Mouse (Mus musculus) left cerebral cortex, postnatal 10 days (tissue): Measurements from ENCODE around the gene Cdc42bpb. TPM values are rescaled to one million over a fixed set of nuclear protein-coding genes. Genes with fewer than 3 reads are reported as not detected.

Experiments
- DNase-seq, 2 experiments: peaks; one replicate each; pipeline ENCODE4 v3.0.0; 2021 to 2022; ENCODE audit warnings: low spot score in 2 of 2, mixed read lengths in 1 of 2; ENCODE audit errors: extremely low spot score in 1 of 2
- intact Hi-C: fragments of 180-260 bp; cut with DNase I; formaldehyde crosslinking; loops from one replicate; pipeline ENCODE4 v1.15.1; 2025
- total RNA-seq, 2 experiments: library from RNA; stranded (reverse); gene quantifications; 2 replicates each; pipeline ENCODE4 v1.2.3; 2021

The Cdc42bpb gene
- total RNA-seq, 2 experiments from 2014 or later: 167 to 169 TPM

DNA sequence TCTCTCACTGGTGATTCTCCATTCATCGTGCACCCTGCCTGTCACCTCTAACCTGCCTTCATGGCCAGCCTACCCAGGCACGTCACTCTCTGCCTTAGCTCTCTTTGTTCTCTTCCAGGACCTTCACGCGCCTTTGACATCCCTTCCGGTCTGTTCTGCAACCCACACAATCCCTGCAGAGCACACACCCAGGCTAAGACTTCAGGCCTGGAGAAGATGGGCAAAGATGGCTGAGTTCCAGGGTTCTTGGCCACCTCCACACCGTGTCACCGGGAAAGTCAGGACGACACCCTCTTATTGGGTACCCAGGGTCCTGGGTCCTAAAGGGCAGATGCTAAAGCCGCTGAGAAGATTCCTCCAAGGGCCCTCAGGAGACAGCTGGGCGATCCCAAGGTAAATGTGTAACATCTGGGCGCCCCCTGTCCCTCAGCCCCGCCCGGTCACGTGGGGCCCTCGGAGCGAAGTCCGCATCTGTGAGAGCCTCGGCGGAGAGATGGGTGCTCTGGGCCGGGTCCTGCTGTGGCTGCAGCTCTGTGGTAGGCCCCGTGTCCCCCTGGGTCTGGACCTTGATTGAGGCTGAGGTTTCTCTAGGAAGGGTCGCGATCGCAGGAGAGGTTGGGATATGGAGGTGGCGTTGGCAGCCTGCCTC lies 106.8 kb downstream of the Cdc42bpb start, which contains the start of gene Amn:
Gene Amn, plus strand, starts transcription at position 467 of the 649 bp plus-strand sequence.
- intact Hi-C loops: no loop called here

DNA sequence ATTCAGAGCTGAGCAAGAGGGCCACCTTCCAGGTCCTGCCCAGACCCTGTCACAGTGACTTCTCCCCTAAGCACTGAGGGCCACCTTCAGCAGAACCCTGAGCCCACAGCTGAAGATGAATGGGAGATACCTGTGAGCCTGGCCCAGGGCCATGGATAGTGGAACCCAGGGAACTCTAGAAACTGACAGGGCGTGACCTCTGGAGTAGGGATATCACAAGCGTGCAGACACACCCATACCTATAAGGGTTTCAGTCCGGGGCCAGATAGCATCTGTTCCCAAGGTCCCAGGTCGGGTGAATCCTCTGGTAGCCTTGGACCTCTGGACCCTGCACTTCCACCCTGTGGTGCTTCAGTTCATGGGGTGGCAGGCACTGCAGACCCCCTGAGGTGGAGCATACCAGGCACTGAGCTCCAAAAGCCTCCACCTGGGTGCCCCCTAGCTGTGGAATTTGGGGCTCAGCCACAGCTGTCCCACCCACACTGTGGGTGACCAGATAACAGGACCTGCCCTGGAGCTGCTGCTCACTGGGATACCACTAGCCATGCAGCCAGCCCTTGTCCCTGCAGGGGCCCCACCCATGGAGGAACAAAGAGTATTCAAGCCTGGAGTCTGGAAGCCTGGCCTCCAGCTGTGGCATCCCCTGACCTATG lies 109.7 kb downstream of the Cdc42bpb start:
- no peak for DNase-seq
- intact Hi-C loops: no loop called here

More for the DNA sequence above, 106.8 kb downstream of the Cdc42bpb start, which contains the start of gene Amn:
- no peak for DNase-seq

DNA sequence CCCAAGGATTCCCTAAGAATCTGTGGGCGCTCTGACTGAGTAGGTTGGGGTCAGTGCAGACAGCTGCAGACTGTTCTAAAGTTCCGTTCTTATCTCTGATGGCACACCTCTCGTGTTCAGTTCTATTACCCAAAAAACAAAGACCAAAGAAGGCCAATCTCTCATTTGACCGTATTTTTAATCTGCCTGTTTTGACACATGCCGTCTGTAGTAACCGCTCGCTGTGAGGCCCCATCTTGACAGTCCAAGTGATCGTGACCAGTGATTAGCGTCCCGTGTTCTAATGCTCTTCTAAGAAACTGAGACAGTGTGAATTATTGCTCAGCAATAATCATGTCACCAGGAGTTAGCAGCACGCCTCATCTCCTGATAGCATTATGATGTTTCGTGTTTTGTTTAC lies 110.9 kb downstream of the Cdc42bpb start:
- intact Hi-C loops: no loop called here
- DNase-seq: no peak

DNA sequence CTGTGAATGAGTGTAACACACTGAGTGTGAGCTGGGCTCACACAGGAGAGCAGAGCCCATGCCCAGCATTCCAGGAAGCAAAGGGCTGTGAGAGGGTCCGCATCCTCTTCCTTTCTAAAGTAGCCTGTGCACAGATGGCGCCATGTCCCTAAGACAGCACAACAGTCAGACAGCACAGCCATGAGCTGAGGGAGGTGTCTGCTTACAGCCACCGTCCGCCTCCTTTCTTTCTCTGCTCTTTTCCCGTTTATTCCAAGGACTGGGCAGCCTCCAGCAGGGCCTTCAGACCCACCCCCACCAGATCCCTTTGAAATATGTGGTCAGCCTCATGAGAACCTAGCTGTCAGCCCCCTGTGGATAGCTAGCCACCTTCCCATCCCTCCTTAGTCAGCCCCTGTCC lies 112.3 kb downstream of the Cdc42bpb start:
- no peak for DNase-seq
- intact Hi-C loops: no loop called here

DNA sequence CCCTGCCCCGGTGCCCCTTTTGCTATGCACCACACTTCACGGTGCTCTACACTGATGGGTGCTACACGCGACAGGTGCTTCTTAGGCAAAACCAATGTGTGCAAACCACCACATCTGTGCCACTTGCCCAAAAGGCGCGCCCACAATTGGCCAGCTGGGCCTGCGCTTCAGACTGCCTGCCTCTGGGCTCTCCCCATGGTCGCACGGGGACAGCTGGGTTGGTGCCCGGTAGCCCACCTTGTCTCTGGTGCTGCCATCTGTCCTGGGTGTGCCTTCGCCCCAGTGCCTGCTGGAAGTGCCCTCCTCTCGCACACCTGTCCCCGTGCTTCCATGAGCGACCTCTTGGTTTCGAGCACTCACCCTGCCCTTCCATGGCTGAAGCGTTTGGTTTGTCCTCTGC lies 113.9 kb downstream of the Cdc42bpb start:
- DNase-seq: no peak
- intact Hi-C loops: no loop called here

DNA sequence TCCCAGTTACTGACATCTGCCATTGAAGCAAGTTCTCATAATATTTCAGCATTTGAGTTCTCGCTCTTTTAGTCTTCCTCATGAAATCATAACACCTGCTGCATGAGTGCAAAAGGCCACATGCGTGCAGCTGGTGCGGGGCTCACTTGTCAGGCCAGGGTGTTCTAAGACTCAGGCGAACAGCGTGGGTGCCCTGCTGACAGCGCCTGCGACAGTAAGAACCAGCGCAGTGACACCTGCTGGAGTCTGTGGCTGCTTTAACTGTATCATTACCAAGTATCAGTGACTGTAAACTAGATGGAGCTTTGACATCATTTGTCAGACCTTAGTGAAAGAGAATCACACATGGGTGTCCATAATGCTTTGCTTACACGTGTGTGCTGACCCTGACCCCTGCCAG lies 126.3 kb downstream of the Cdc42bpb start:
- intact Hi-C loops: no loop called here
- no peak for DNase-seq

DNA sequence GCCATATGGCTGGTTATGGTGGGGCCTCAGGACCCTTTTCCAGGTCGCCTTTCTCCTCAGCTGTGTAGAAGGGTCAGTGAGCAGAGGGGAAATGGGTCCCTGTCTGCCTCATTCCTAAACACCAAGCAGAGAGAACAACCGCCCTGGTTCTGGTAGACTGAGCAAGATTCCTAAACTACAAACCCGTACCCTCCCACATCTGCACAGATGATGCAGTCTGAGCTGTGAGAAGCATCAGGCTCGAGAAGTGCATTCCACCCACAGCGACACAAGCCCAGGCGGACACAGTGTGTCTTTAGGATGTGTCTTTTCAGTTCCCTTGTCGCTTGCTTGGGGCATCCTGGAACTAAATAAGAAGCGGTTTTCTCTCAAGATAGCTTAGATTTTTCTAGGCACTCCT lies 127.4 kb downstream of the Cdc42bpb start:
- no peak for DNase-seq
- intact Hi-C loops: no loop called here

DNA sequence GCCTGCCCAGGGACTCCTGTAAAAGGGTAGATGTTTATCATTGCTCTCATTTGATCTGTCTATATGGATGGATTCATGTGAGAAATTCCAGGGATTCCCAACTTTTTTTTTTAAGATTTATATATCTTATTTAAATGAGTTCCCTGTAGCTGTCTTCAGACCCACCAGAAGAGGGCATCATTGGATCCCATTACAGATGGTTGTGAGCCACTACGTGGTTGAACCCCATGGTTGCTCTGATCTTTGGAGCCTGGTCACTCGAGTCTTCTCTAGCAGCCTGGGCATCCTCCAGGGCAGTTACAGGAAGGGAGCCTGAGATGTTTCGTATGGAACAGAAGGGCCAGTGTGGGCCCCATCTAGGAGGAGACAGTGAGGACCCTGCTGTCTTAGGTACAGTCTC lies 128.4 kb downstream of the Cdc42bpb start:
- DNase-seq: no peak
- intact Hi-C loops: loop anchor here (5.0 kb wide), 2 partner anchors 47 to 82 kb away; partner anchors contain the start of gene Traf3

DNA sequence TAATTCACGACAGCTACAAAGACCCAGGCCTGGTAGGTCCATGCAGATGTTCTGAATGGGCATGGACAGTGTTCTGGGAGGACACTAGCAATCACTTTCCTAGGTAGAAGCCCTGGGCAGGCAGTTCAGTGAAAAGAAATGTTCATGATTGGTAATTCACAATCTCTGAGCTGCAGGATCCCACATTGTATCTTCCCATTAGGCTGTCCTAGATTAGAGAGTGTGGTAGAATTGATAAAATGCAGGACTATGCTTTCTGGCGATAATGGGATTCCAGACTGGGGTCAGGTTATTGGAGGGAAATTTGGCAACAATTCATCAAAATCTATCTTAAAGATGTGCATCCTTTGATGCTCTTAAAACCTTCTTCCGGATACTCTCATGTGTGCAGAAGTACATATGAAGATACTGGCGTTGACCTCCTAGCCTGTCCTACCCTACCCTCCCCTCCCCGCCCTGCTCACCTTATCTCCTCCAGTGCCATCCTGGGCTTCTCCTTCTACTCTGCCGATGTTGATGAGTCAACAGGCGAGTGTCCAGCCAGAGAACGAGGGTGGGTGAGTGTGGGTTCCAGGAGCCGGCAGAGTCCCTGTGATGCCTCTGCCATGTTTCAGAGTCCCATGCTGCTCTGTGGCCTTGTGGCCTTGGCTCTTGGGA lies 130.6 kb downstream of the Cdc42bpb start:
- DNase-seq: no peak
- intact Hi-C loops: loop anchor here (5.0 kb wide), 2 partner anchors 45 to 80 kb away; partner anchors contain the start of gene Traf3

DNA sequence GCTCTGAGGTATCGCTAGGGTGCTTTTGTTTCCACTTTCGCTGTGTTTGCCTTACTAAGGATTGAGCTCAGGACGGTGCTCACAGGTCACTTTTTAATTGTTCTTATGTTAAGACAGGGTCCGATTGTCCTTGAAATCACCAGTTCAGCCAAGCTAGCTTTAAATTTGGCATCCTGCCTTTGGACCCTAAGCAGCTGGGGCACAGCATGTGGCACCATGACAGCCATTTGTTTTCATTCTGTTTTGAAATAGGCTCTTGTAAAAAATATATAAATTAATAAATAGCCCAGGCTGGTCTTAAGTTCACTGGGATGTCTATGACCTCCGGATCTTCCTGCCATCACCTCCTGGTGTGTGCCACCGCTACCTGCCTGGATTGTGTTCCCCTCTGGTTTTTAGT lies 132.4 kb downstream of the Cdc42bpb start:
- intact Hi-C loops: loop anchor here (5.0 kb wide), 2 partner anchors 43 to 78 kb away; partner anchors contain the start of gene Traf3
- no peak for DNase-seq

DNA sequence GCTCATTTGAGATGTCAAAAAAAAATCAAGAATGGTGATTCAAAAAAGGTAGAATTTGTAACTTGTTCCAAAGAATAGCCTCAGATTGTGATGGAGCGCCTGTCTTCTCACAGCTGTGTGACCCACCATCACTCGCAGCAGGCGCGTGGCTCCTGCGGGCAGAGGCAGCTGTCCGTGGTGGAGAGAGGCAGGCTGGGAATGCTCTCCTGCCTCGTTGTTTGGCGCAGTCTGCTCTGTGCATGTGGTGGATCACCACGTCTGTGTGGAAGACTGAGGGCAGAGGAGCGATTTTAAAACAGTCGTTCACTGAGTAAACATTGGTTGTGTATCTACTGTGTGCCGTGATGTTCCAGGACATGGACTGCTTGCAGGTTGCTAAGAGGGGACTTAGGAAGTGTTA lies 133.8 kb downstream of the Cdc42bpb start:
- intact Hi-C loops: no loop called here
- DNase-seq: no peak

Other genes with a start within 250 kb of the Cdc42bpb start
- 10 to 100 TPM; 70.2 to 71.9 TPM for gene Traf3, start 211.3 kb downstream of the Cdc42bpb start, total RNA-seq
- not detected for gene 4930595D18Rik, start 193.2 kb downstream of the Cdc42bpb start, total RNA-seq
- 10 to 100 TPM; 24.5 to 29.4 TPM for gene Amn, start 106.6 kb downstream of the Cdc42bpb start, total RNA-seq
- 1 to 10 TPM; 2.6 to 3.0 TPM for gene Lbhd2, start 29.1 kb upstream of the Cdc42bpb start, total RNA-seq
- 1 to 10 TPM; 1.1 to 1.7 TPM for gene Exoc3l4, start 39.3 kb upstream of the Cdc42bpb start, total RNA-seq
- gene Tnfaip2, start 64.8 kb upstream of the Cdc42bpb start, total RNA-seq: under 1 TPM; 0.61 to 0.81 TPM
- 1 to 10 TPM; 4.0 TPM for gene Gm266, start 108.1 kb upstream of the Cdc42bpb start, total RNA-seq
- 100 to 1,000 TPM; 265 to 276 TPM for gene Eif5, start 160.3 kb upstream of the Cdc42bpb start, total RNA-seq
- gene Mark3, start 196.8 kb upstream of the Cdc42bpb start, total RNA-seq: 100 to 1,000 TPM; 132 to 137 TPM